Mouse (Mus musculus): ENCODE results near the gene Gm28845.
"Not testable (repeated sequence)": the region's sequence is repeated elsewhere in the genome, so short reads cannot be mapped to it uniquely, and the experiment has no call there.

Gm28845 gene

DNA sequence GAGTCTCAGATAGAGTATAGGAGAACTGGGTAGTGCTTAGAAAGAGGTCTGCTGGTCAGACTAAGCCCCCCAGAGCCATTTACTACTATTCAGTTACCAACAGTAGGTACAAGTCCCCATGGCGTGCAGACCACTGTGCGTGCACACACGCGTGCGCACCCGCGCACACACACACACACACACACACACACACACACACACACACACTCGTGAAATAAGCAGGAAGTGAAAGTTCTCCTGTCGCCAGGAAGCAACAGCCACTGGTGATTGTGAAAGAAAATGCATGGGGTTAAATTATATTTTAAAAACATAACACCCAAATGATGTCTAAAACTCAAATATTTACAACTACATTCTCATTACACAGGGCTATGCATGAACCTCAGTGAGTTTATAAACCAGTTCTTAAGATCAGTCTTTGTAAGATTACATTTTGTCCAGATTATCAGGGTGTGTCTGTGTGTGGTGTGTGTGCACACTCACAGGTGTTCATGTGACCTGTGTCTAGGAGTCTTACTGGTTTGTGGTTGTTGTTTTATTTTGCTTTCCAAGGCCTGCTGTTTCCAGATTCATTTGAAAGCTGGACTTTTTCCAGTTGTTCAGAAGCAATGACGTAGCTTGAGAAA lies 11.6 kb downstream of the Gm28845 start:
- in situ Hi-C loops (cut with MboI, MseI) = no loop called here

DNA sequence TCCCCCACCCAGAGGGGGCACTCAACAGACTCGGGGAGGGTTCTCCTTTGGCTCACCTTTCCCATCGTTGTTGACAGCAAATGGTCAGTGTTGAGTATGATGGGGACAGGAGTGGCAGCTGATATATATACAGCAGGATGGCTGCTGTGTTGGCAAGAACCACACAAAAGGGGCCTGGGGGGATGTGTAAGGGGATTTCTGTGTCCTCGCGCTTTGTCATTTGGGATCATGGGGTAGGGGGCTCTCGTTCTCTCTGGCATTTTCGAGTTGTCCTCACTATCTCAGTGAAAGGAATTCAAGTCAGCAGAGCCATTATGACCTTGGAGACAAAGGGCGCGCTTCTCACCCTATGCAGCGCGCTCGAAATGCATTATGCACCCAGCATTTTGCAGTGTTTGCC lies 16.1 kb downstream of the Gm28845 start, which contains the start of gene Cryga:
Gene Cryga (minus strand): TSS at position 101 of the 400 bp plus-strand sequence.
- in situ Hi-C loops (cut with MboI, MseI) = no loop called here

DNA sequence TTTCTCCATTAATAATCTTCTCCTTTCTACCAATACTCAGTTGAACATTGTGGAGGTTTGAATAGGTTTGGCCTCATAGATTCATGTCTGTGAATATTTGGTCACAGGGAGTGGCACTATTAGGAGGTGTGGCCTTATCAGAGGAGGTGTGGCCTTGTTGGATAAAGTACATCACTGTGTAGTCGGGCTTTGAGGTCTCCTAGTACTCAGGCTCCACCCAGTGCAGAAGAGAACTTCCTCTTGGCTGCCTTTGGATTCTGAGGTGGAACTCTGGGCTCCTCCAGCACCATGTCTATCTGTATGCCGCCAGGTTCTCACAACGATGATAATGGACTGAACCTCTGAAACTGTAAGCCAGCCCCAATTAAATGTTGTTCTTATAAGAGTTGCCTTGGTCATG lies 22.4 kb downstream of the Gm28845 start:
- in situ Hi-C loops (cut with MboI, MseI) = no loop called here

GRCm38 (mm10) chr1:65091566-65091965 lies 27.8 kb downstream of the Gm28845 start:
- in situ Hi-C loops (cut with MboI, MseI) = no loop called here

GRCm38 (mm10) chr1:65090370-65090769 lies 29.0 kb downstream of the Gm28845 start:
- in situ Hi-C loops (cut with MboI, MseI) = no loop called here

- in situ Hi-C loops (cut with MboI, MseI) = no loop called here
These were observed 30.6 kb downstream of the Gm28845 start for GRCm38 (mm10) chr1:65088567-65089356.

GRCm38 (mm10) chr1:65082188-65082587 lies 37.2 kb downstream of the Gm28845 start, which contains the start of gene Crygb:
TSS of gene Crygb (minus strand) at chr1:65082288.
- in situ Hi-C loops (cut with MboI, MseI) = no loop called here

- in situ Hi-C loops (cut with MboI, MseI) = no loop called here
These were observed 43.8 kb downstream of the Gm28845 start for GRCm38 (mm10) chr1:65075607-65076006.

- in situ Hi-C loops (cut with MboI, MseI) = no loop called here
These were observed 45.8 kb downstream of the Gm28845 start, which contains the start of gene Crygc for GRCm38 (mm10) chr1:65073589-65073988. TSS of gene Crygc (minus strand) at chr1:65073689.

DNA sequence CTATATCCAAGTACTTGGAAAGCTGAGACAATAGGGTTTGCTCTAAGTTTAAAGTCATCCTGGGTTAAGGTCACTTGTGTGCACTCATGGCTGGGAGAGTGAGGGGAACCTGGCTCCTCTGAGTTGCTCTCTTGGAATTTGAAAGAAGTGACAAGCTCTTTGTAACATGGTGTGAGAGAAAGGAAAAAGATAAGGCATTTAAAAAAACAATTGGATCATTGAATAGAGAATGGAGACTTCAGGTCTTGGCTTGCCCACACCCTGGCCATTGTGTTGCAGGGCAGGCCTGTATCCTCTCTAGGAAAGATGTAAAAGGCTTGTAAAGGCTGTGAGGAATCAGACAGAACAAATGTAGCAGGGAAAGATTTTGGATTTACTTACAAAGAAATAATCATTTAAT lies 51.5 kb downstream of the Gm28845 start:
- in situ Hi-C loops (cut with MboI, MseI) = no loop called here

DNA sequence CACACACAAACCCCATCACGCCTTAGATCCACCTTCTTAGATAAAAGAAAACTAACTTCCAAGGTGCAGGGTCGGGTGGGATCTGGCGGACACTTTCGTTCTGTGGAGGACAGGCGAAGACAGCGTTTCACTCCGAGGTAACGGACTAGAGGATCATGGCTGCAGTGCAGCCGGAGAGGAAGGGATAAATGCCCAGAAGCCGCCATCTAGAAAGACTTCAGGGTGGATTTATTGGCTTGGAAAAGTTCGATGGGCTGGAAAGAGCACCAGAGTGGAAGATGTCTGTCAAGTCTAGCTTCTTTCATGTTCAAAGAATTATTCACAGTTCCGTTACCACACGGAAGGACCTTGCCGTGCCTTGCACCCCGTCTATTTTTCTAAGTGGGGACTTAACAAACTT lies 55.2 kb downstream of the Gm28845 start:
- in situ Hi-C loops (cut with MboI, MseI) = no loop called here

GRCm38 (mm10) chr1:65063352-65063751 lies 56.0 kb downstream of the Gm28845 start, which contains the start of gene Crygd:
TSS of gene Crygd (minus strand) at chr1:65063452.
- in situ Hi-C loops (cut with MboI, MseI) = no loop called here

- in situ Hi-C loops (cut with MboI, MseI) = no loop called here
These were observed 67.2 kb downstream of the Gm28845 start for GRCm38 (mm10) chr1:65052140-65052539.

GRCm38 (mm10) chr1:65051696-65052095 lies 67.7 kb downstream of the Gm28845 start:
- in situ Hi-C loops (cut with MboI, MseI) = no loop called here

- in situ Hi-C loops (cut with MboI, MseI) = not testable (repeated sequence)
These were observed 68.4 kb downstream of the Gm28845 start, which contains the start of gene Cryge for GRCm38 (mm10) chr1:65050952-65051351. TSS of gene Cryge (minus strand) at chr1:65051149.
